In the genomic region with DNA sequence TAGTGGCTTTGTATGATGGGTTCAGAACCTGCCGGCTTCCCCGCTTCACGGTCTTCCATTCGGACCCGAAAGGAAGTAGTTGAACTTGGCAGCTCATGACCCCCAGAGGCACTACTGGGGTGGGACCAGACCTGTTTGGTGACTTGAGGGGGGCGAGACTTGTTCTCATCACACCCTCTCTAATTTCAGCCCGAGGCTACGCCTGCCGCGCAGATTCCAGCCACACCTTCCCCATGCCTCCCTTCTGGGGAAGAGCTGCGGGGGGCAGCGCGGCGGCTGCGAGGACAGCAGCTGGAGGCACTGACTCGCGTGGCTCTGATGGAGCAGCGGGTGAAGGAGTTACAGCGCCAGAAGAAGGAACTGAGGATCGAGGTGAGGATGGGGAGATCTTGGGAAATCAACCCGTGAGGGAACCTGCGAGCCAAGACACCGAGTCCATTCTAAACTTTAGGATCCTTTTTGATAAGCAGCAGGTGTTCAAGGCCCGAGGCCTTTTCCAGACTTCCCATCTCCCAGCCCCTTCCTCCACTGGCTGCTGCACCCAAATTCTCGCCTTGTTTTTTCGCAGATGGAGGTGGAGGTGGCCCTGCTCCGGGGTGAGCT, we compare ENCODE assay signal across 11 mouse cellular contexts. TPM values are rescaled to one million over a fixed set of nuclear protein-coding genes. Genes with fewer than 3 reads are reported as not detected.
A peak's percentile ranks its signal among the peaks of the same experiment; 100 is the strongest.
DNase-seq lines count a peak whose midpoint lies in the region; ATAC-seq lines count a peak whose summit lies in the region.
"Had no signal": no experiment of that assay in that cellular context is flagged by ENCODE, and none has a peak within 500 bp of the region (broad histone marks: within the 10 kb centered on the region; RNA-seq: fewer than 3 reads in every experiment).

No protein-coding gene starts in this region.

- DNase-seq in kidney, postnatal 25 days = no peak
- peak; percentile 43 for DNase-seq in neural tube, embryonic 10.5 days (ENCODE audit: extremely low spot score, low spot score)
- no peak for DNase-seq in gastrocnemius, postnatal 14 days
- no peak for DNase-seq in gastrocnemius, adult 18-20 months (ENCODE audit: low spot score)
- DNase-seq in gastrocnemius, postnatal 4 days (ENCODE audit: low spot score in 2 of 2) = no peak
- DNase-seq: cerebellum, adult 8-10 months; layer of hippocampus, adult 9-11 months had no signal

- no peak for ATAC-seq in kidney, embryonic 15.5 days (replicated peaks; ENCODE audit: low FRiP score)
- ATAC-seq in embryonic facial prominence, embryonic 13.5 days (ENCODE audit: insufficient number of reproducible peaks, insufficient read depth, low FRiP score, low TSS enrichment, low read depth) = no peak
- no peak for ATAC-seq in intestine, embryonic 15.5 days

- no peak overlapping the region for H3K9ac ChIP-seq in kidney, embryonic 15.5 days
- no peak overlapping the region for H3K9ac ChIP-seq in embryonic facial prominence, embryonic 13.5 days
- H3K9ac ChIP-seq in intestine, embryonic 15.5 days = no peak overlapping the region

- intact Hi-C loops in gastrocnemius, postnatal 14 days (cut with DNase I; ENCODE audit: low total_unique reads) = no loop called here

- no peaks in the 10 kb centered on the region for H3K9me3 ChIP-seq in kidney, embryonic 15.5 days (replicated peaks)
- no peaks in the 10 kb centered on the region for H3K9me3 ChIP-seq in embryonic facial prominence, embryonic 13.5 days
- no peaks in the 10 kb centered on the region for H3K9me3 ChIP-seq in intestine, embryonic 15.5 days

- H3K4me1 ChIP-seq in kidney, embryonic 15.5 days = peaks cover 24% of the 10 kb centered on the region
- peaks cover 24% of the 10 kb centered on the region for H3K4me1 ChIP-seq in embryonic facial prominence, embryonic 13.5 days
- H3K4me1 ChIP-seq in intestine, embryonic 15.5 days (replicated peaks) = peaks cover 18% of the 10 kb centered on the region

- peaks cover 48% of the 10 kb centered on the region for H3K27me3 ChIP-seq in kidney, embryonic 15.5 days
- peaks cover 63% of the 10 kb centered on the region for H3K27me3 ChIP-seq in embryonic facial prominence, embryonic 13.5 days
- peaks cover 19% of the 10 kb centered on the region for H3K27me3 ChIP-seq in intestine, embryonic 15.5 days (replicated peaks)

- H3K4me2 ChIP-seq in kidney, embryonic 15.5 days = peak overlapping the region; percentile 92
- peak overlapping the region; percentile 67 for H3K4me2 ChIP-seq in embryonic facial prominence, embryonic 13.5 days
- peak overlapping the region; percentile 82 for H3K4me2 ChIP-seq in intestine, embryonic 15.5 days (replicated peaks)

- H3K36me3 ChIP-seq in kidney, embryonic 15.5 days = 0 out of 2 replicates have a peak, but pooled peaks cover 4% of the 10 kb centered on the region
- H3K36me3 ChIP-seq in embryonic facial prominence, embryonic 13.5 days = peaks cover 12% of the 10 kb centered on the region; the same call in 1 of the 2 replicates
- no peaks in the 10 kb centered on the region for H3K36me3 ChIP-seq in intestine, embryonic 15.5 days

- peak overlapping the region; percentile 57 for H3K4me3 ChIP-seq in kidney, embryonic 15.5 days (replicated peaks)
- peak overlapping the region; percentile 46 for H3K4me3 ChIP-seq in embryonic facial prominence, embryonic 13.5 days
- peak overlapping the region; percentile 24 for H3K4me3 ChIP-seq in intestine, embryonic 15.5 days (replicated peaks)

- WGBS in kidney, embryonic 15.5 days = 1% methylated on average over 27 of the region's 27 CpGs
- 3% methylated on average over 27 of the region's 27 CpGs for WGBS in embryonic facial prominence, embryonic 13.5 days
- WGBS in intestine, embryonic 15.5 days = 7% methylated on average over 27 of the region's 27 CpGs

- H3K27ac ChIP-seq in kidney, embryonic 15.5 days = no peak overlapping the region
- no peak overlapping the region for H3K27ac ChIP-seq in embryonic facial prominence, embryonic 13.5 days
- H3K27ac ChIP-seq in intestine, embryonic 15.5 days = no peak overlapping the region

RNA-seq across cellular contexts. Expression of a gene that starts 1.8 kb away (rescaled TPM):
- 0.15 and 0.17 TPM in 2 replicates for polyA plus RNA-seq in kidney, embryonic 15.5 days (2015; fragmentation: Nextera tagmentation; extraction: Ambion mirVana)
- 0.37 and 0.65 TPM in 2 replicates for polyA plus RNA-seq in embryonic facial prominence, embryonic 13.5 days (2015; fragmentation: Nextera tagmentation; extraction: Ambion mirVana)
- 0.35 and 0.39 TPM in 2 replicates for polyA plus RNA-seq in intestine, embryonic 15.5 days (2015; fragmentation: Nextera tagmentation; extraction: Ambion mirVana)
- total RNA-seq in gastrocnemius, postnatal 14 days (2021) = under 1 TPM; 0.59 to 0.66 TPM
- under 1 TPM; 0.34 to 0.64 TPM for total RNA-seq in gastrocnemius, adult 18-20 months (2021)
- total RNA-seq in gastrocnemius, postnatal 4 days (2021) = 1 to 10 TPM in 1 of 2 experiments, under 1 TPM in 1; 0.98 to 1.6 TPM

RNA-seq across cellular contexts. Expression of a gene that starts 23.9 kb away (rescaled TPM):
- polyA plus RNA-seq in kidney, embryonic 15.5 days (2015; fragmentation: Nextera tagmentation; extraction: Ambion mirVana) = 1.0 and 1.2 TPM in 2 replicates
- 13.7 and 16.0 TPM in 2 replicates for polyA plus RNA-seq in embryonic facial prominence, embryonic 13.5 days (2015; fragmentation: Nextera tagmentation; extraction: Ambion mirVana)
- polyA plus RNA-seq in intestine, embryonic 15.5 days (2015; fragmentation: Nextera tagmentation; extraction: Ambion mirVana) = 0.44 and 0.64 TPM in 2 replicates
- total RNA-seq in gastrocnemius, postnatal 14 days (2021) = not detected
- total RNA-seq in gastrocnemius, adult 18-20 months (2021) = not detected
- total RNA-seq in gastrocnemius, postnatal 4 days (2021) = not detected
- total RNA-seq: MEL had no signal

RNA-seq across cellular contexts. Expression of a gene that starts 25.0 kb away (rescaled TPM):
- polyA plus RNA-seq in kidney, embryonic 15.5 days (2015; fragmentation: Nextera tagmentation; extraction: Ambion mirVana) = 4.0 and 5.5 TPM in 2 replicates
- 7.0 and 7.3 TPM in 2 replicates for polyA plus RNA-seq in embryonic facial prominence, embryonic 13.5 days (2015; fragmentation: Nextera tagmentation; extraction: Ambion mirVana)
- polyA plus RNA-seq in intestine, embryonic 15.5 days (2015; fragmentation: Nextera tagmentation; extraction: Ambion mirVana) = 3.2 and 3.6 TPM in 2 replicates
- total RNA-seq in gastrocnemius, postnatal 14 days (2021) = under 1 TPM; 0.38 to 0.45 TPM
- under 1 TPM in 1 of 2 experiments, not detected in 1; 0.09 TPM for total RNA-seq in gastrocnemius, adult 18-20 months (2021)
- total RNA-seq in gastrocnemius, postnatal 4 days (2021) = 1 to 10 TPM; 1.5 to 1.9 TPM

RNA-seq across cellular contexts. Expression of a gene that starts 25.1 kb away (rescaled TPM):
- polyA plus RNA-seq in kidney, embryonic 15.5 days (2015; fragmentation: Nextera tagmentation; extraction: Ambion mirVana) = 46.8 and 48.4 TPM in 2 replicates
- 24.0 and 26.0 TPM in 2 replicates for polyA plus RNA-seq in embryonic facial prominence, embryonic 13.5 days (2015; fragmentation: Nextera tagmentation; extraction: Ambion mirVana)
- polyA plus RNA-seq in intestine, embryonic 15.5 days (2015; fragmentation: Nextera tagmentation; extraction: Ambion mirVana) = 35.7 and 36.7 TPM in 2 replicates
- total RNA-seq in gastrocnemius, postnatal 14 days (2021) = 10 to 100 TPM; 12.0 to 15.3 TPM
- total RNA-seq in gastrocnemius, adult 18-20 months (2021) = 10 to 100 TPM; 25.5 to 29.0 TPM
- total RNA-seq in gastrocnemius, postnatal 4 days (2021) = 1 to 10 TPM; 8.0 to 9.1 TPM
